Mouse (Mus musculus): ENCODE data around the gene Tmem11.

- TF ChIP-seq CTCF (IDR thresholded peaks at IDR 0.05) (no peak), EP300 (IDR thresholded peaks at IDR 0.05) (no peak)
These were observed 1.5 kb upstream of the Tmem11 start for GRCm38 (mm10) chr11:60880559-60880958.

All from lung, postnatal 0 days (tissue).